8 mouse cellular contexts compared by ENCODE assay signal in the genomic region with DNA sequence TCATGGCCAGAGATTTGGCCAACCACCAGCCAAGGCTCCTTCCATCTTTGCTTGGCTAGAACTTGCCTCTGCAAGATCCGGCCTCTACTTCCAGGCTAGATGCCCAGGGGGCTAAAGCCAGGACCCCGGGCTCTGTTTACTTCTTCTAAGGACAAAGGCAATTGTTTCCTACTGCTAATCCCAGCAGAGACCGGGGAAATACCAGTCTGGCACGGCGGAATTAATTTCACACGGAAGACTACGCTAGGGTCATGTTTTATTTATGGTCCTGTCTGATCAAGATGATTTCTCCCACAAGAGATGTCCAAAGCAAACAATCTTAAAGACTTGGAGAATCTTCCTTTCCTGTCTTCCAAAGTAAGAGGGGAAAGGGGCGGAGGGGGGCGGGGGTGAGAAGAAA. TPM values are rescaled to one million over a fixed set of nuclear protein-coding genes. Genes with fewer than 3 reads are reported as not detected.
DNase-seq lines count a peak whose midpoint lies in the region; ATAC-seq and TF ChIP-seq lines count a peak whose summit lies in the region.
"Had no signal": no experiment of that assay in that cellular context is flagged by ENCODE, and none has a peak within 500 bp of the region (broad histone marks: within the 10 kb centered on the region; RNA-seq: fewer than 3 reads in every experiment).

No protein-coding gene starts in this region.

- H3K4me1 ChIP-seq in lung, embryonic 14.5 days (ENCODE audit: insufficient read depth) = peaks cover 4% of the 10 kb centered on the region; the same call in 1 of the 2 replicates
- peaks cover 17% of the 10 kb centered on the region for H3K4me1 ChIP-seq in forebrain, embryonic 16.5 days (replicated peaks; ENCODE audit: control insufficient read depth, insufficient read depth, low read length)
- peaks cover 39% of the 10 kb centered on the region for H3K4me1 ChIP-seq in limb, embryonic 10.5 days
- H3K4me1 ChIP-seq in stomach, embryonic 15.5 days = peaks cover 3% of the 10 kb centered on the region

- H3K27me3 ChIP-seq in lung, embryonic 14.5 days (ENCODE audit: insufficient read depth, low read length) = peaks cover 39% of the 10 kb centered on the region
- peaks cover 24% of the 10 kb centered on the region for H3K27me3 ChIP-seq in forebrain, embryonic 16.5 days (replicated peaks; ENCODE audit: control insufficient read depth, insufficient read depth, low read length)
- peaks cover 72% of the 10 kb centered on the region for H3K27me3 ChIP-seq in limb, embryonic 10.5 days (ENCODE audit: low read depth, poor library complexity, severe bottlenecking)
- H3K27me3 ChIP-seq in stomach, embryonic 15.5 days (replicated peaks) = peaks cover 16% of the 10 kb centered on the region

- intact Hi-C loops in gastrocnemius, postnatal 36 days (cut with DNase I) = no loop called here

- H3K4me3 ChIP-seq in lung, embryonic 14.5 days (ENCODE audit: low read depth, low read length) = peak overlapping the region; percentile 68
- peak overlapping the region; percentile 64; the same call in 1 of the 2 replicates for H3K4me3 ChIP-seq in forebrain, embryonic 16.5 days (replicated peaks; ENCODE audit: low read length)
- peak overlapping the region; percentile 68; the same call in 1 of the 2 replicates for H3K4me3 ChIP-seq in limb, embryonic 10.5 days
- H3K4me3 ChIP-seq in stomach, embryonic 15.5 days (replicated peaks) = peak overlapping the region; percentile 71

- WGBS in lung, embryonic 14.5 days = 7% methylated on average over 9 of the region's 9 CpGs
- WGBS in forebrain, embryonic 16.5 days = 3% methylated on average over 9 of the region's 9 CpGs
- 7% methylated on average over 9 of the region's 9 CpGs for WGBS in limb, embryonic 10.5 days
- 10% methylated on average over 9 of the region's 9 CpGs for WGBS in stomach, embryonic 15.5 days

- H3K9me3 ChIP-seq in lung, embryonic 14.5 days (ENCODE audit: low read depth, low read length) = no peaks in the 10 kb centered on the region
- H3K9me3 ChIP-seq in forebrain, embryonic 16.5 days (ENCODE audit: control insufficient read depth, low read length) = no peaks in the 10 kb centered on the region
- no peaks in the 10 kb centered on the region for H3K9me3 ChIP-seq in limb, embryonic 10.5 days (replicated peaks)
- no peaks in the 10 kb centered on the region for H3K9me3 ChIP-seq in stomach, embryonic 15.5 days

- H3K4me2 ChIP-seq in lung, embryonic 14.5 days = peak overlapping the region; percentile 88
- no peak overlapping the region; the same call in 1 of the 2 replicates for H3K4me2 ChIP-seq in forebrain, embryonic 16.5 days (ENCODE audit: low read length)
- peak overlapping the region; percentile 97 for H3K4me2 ChIP-seq in stomach, embryonic 15.5 days

- no peaks in the 10 kb centered on the region for H3K36me3 ChIP-seq in lung, embryonic 14.5 days (ENCODE audit: insufficient read depth)
- no peaks in the 10 kb centered on the region for H3K36me3 ChIP-seq in forebrain, embryonic 16.5 days (ENCODE audit: control insufficient read depth, insufficient read depth)
- H3K36me3 ChIP-seq in limb, embryonic 10.5 days = no peaks in the 10 kb centered on the region
- no peaks in the 10 kb centered on the region for H3K36me3 ChIP-seq in stomach, embryonic 15.5 days

- H3K27ac ChIP-seq in lung, embryonic 14.5 days (ENCODE audit: low read depth) = no peak overlapping the region
- no peak overlapping the region for H3K27ac ChIP-seq in forebrain, embryonic 16.5 days (ENCODE audit: low read length)
- H3K27ac ChIP-seq in limb, embryonic 10.5 days = no peak overlapping the region
- no peak overlapping the region for H3K27ac ChIP-seq in stomach, embryonic 15.5 days
- H3K27ac ChIP-seq: liver, embryonic 14.5 days had no signal

- peak; percentile 20 for DNase-seq in lung, embryonic 14.5 days
- no peak for DNase-seq in lung, adult 18-20 months
- DNase-seq in limb, embryonic 10.5 days (ENCODE audit: low spot score) = no peak
- DNase-seq in gastrocnemius, postnatal 36 days = no peak
- no peak for DNase-seq in thymus, postnatal 0 days (ENCODE audit: low spot score)

- no peak overlapping the region for H3K9ac ChIP-seq in lung, embryonic 14.5 days
- H3K9ac ChIP-seq in forebrain, embryonic 16.5 days (replicated peaks; ENCODE audit: low read depth, low read length) = no peak overlapping the region
- H3K9ac ChIP-seq in stomach, embryonic 15.5 days = no peak overlapping the region
- H3K9ac ChIP-seq: liver, embryonic 14.5 days had no signal

- no peak for TF ChIP-seq CTCF in lung, embryonic 14.5 days (IDR thresholded peaks at IDR 0.05; ENCODE audit: low read depth)

- ATAC-seq in lung, embryonic 14.5 days (ENCODE audit: insufficient read depth) = no peak
- ATAC-seq in forebrain, embryonic 16.5 days = no peak
- ATAC-seq in stomach, embryonic 15.5 days (ENCODE audit: insufficient read depth, low FRiP score, low read depth) = no peak

RNA-seq across cellular contexts. Expression of a gene that starts 1.6 kb away (rescaled TPM):
- polyA plus RNA-seq in lung, embryonic 14.5 days (2014; fragmentation: Nextera tagmentation; extraction: Ambion mirVana) = 30.8 and 32.1 TPM in 2 replicates
- 9.4 and 15.7 TPM in 2 replicates for polyA plus RNA-seq in forebrain, embryonic 16.5 days (2015; fragmentation: Nextera tagmentation; extraction: Ambion mirVana)
- polyA plus RNA-seq in limb, embryonic 10.5 days (2016; fragmentation: Nextera tagmentation; extraction: Ambion mirVana) = 16.8 and 21.5 TPM in 2 replicates
- polyA plus RNA-seq in stomach, embryonic 15.5 days (2015; fragmentation: Nextera tagmentation; extraction: Ambion mirVana) = 28.8 and 29.5 TPM in 2 replicates
- total RNA-seq in gastrocnemius, postnatal 36 days (2021) = 10 to 100 TPM; 30.8 to 33.7 TPM
- 15.9 and 25.4 TPM in 2 replicates for polyA plus RNA-seq in thymus, postnatal 0 days (2015; fragmentation: Nextera tagmentation; extraction: Ambion mirVana)
